Mouse (Mus musculus) liver, embryonic 14.5 days (tissue): Measurements from ENCODE around the gene Hapln3.

ENCODE experiments used
- CTCF ChIP-seq: IDR thresholded peaks from 2 replicates; pipeline ENCODE4 v1.5.1; 2016; ENCODE audit warnings: antibody characterized with exemption, low read depth, control low read depth
- EP300 ChIP-seq: IDR thresholded peaks from 2 replicates; pipeline ENCODE4 v1.6.1; 2016; ENCODE audit warnings: antibody characterized with exemption, low read depth

GRCm38 (mm10) chr7:79068231-79068630 is 62.6 kb downstream of the Hapln3 start:
- TF ChIP-seq CTCF = no peak
- TF ChIP-seq EP300 = no peak
